Mouse (Mus musculus): ENCODE measurements around the gene Fcor.

Fcor gene

DNA sequence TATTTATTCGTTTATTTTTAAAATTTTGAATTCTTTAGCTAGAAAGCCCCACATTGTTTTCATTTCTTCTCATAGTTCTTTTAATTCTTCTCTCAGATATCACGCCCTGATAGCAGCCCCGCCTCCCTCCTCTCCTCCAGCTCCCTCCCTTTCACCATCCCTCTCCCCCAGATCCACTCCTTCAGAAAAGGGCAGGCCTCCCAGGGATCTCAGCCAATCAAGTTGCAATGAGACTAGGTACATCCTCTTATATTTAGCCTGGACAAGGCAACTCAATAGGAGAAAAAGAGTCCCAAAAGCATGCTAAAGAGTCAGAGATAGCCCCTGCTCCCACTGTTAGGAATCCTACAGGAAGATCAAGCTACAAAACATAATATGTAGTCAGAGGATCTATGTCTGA is 2.5 kb upstream of the Fcor start:
- no peak for DNase-seq (ENCODE audit: low spot score in 2 of 2)

- DNase-seq (ENCODE audit: low spot score in 2 of 2) = peak in 1 of 2 experiments; percentile 11
Observed at GRCm38 (mm10) chr8:3670388-3670787, 1.8 kb downstream of the Fcor start.

- DNase-seq (ENCODE audit: low spot score in 2 of 2) = no peak
Observed at GRCm38 (mm10) chr8:3665507-3665906, 6.7 kb downstream of the Fcor start, which contains the start of gene Mcemp1. Gene Mcemp1, plus strand, starts transcription at chr8:3665754.

- no peak for DNase-seq (ENCODE audit: low spot score in 2 of 2)
Observed at GRCm38 (mm10) chr8:3664405-3664804, 7.8 kb downstream of the Fcor start.

DNA sequence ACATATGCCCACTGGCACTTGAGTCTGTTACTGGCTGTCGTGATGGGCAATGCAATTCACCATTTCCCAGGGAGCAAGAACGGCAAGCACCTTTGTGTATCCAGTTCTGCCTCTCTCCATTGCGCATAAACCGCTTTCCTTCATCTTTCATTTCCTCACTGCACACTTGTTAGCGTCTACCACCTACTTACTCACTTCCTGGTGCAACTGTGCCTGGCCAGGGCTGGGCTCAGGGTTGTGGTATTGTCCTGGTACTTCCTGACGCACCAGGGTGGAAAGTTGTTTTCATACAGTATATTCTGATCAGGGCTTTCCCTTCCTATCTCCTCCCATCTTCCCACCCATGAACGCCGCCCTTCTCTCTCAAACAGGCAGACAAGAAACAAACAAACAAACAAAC is 11.3 kb downstream of the Fcor start:
- no peak for DNase-seq (ENCODE audit: low spot score in 2 of 2)

GRCm38 (mm10) chr8:3656725-3657381 is 15.3 kb downstream of the Fcor start:
- DNase-seq (ENCODE audit: low spot score in 2 of 2) = no peak

DNA sequence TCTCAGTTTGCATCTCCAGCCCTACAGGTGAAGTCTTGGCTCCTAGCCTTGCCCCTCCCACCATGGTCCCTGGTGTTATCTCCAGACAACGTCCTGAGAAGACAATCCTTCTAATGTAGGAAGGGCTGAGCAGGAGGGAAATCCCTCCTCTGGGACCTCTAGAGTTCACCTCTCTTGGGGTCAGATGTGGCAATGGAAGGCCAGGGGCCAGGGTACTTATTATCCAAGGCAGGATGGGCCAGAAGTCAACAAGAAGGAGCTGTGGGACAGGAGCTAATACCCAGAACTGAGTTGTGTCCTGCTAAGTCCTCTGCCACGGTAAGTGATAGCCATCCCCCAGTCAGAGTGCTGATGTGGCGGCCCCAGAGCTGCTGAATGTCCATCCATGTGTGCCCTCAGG is 16.6 kb downstream of the Fcor start, which contains the start of gene Retn:
TSS of gene Retn (plus strand) at position 245 of the 400 bp plus-strand sequence.
- no peak for DNase-seq (ENCODE audit: low spot score in 2 of 2)

DNA sequence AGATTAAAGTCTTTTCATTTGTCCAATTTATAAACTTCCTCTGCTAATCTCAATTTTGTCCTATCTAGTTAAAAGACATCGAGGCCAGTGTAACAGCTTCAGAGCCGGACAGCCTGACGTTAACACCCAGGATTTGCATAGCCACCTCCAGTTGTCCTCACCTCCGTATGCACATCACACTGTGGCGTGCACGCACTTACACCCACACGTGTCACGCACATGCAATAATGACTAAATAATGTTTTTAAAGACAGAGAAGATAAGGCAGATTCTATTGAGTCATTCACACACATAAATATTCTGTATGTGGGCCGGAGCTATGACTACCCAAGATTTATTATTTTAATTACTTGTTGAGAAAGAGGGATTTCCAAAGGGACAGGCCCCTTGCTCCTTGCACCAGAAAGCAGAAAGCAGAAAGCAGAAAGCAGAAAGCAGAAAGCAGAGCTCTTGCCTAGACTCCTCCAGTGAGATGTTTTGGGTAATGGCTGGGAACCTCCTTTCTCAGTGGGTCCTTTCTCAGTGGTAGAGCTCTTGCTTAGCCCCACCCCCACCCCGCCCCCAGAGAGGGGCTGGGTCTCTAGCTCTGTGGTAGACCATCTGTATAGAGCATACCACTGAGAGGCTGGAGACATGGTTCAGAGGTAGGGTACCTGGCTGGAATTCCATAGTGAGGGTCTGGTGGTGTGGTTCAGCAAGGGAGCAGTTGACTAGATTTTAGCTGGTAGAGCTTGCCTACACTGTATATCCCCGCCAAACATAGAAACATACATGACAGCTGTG is 17.2 kb downstream of the Fcor start:
- DNase-seq (ENCODE audit: low spot score in 2 of 2) = no peak

DNA sequence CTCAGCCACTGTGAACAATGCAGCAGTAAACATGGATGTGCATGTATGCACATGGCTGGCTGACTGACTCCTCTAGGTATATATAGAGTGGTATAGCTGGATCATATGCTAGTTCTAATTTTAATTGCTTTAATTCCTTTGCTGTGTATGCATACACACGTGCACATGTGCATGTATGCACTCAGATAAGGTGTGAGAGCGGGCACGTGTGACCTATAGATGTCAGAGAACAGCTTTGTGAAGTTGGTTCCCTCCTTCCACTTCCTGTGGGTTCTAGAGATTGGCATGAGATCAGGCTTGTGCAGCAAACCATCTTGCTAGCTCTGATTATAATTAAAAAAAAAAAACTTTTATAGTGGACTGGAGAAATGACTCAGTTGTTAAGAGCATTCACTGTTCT is 19.3 kb downstream of the Fcor start:
- no peak for DNase-seq (ENCODE audit: low spot score in 2 of 2)

GRCm38 (mm10) chr8:3648990-3649389 is 23.2 kb downstream of the Fcor start:
- no peak for DNase-seq (ENCODE audit: low spot score in 2 of 2)

DNA sequence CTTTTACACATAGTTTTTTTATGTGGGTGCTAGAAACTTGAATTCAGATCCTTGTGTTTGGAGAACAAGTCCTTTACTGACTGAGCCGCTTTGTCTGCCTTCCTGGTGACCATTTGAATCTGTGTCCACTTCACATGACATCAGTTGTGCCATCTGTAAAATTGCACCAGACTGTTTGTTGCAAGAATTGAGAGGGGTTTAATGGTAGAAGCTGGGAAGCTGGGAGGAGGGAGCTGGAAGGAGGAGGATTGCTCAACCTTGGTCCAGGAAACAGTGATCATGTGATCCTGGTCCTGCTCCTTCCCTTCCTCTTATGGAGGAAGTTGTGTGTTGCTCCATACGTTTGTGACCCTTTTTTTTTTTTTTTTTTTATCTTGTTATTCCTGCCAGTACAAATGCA is 23.9 kb downstream of the Fcor start:
- DNase-seq (ENCODE audit: low spot score in 2 of 2) = no peak

DNA sequence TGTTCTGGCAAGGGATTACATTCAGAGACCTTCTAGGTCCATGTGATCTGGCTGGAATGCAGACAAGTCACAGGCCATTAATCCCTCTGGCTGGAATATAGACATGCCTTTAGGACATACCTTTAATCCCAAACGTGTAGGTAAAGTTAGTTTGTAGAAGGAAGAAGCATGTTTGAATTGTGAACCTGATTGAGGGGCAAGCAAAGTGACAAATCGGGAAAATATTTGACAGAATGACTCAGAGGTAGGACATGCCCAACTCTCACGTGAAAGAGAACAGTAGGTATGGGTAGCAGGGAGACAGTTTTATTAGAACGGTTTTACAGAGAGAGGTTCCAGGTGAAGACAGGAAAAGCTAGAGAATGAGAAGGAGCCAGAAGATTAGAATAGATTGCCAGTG is 24.6 kb downstream of the Fcor start:
- DNase-seq (ENCODE audit: low spot score in 2 of 2) = no peak

GRCm38 (mm10) chr8:3646824-3647531 is 25.2 kb downstream of the Fcor start:
- no peak for DNase-seq (ENCODE audit: low spot score in 2 of 2)

GRCm38 (mm10) chr8:3645804-3646203 is 26.4 kb downstream of the Fcor start:
- DNase-seq (ENCODE audit: low spot score in 2 of 2) = peak; percentile 25 to 37

GRCm38 (mm10) chr8:3631478-3631875 is 40.7 kb downstream of the Fcor start:
- peak in 1 of 2 experiments; percentile 25 for DNase-seq (ENCODE audit: low spot score in 2 of 2)

- DNase-seq (ENCODE audit: low spot score in 2 of 2) = peak; percentile 74 to 77
Observed at GRCm38 (mm10) chr8:3630647-3631477, 41.3 kb downstream of the Fcor start, which contains the start of gene Stxbp2. Gene Stxbp2, plus strand, starts transcription at chr8:3630955.

GRCm38 (mm10) chr8:3628014-3628413 is 44.1 kb downstream of the Fcor start:
- DNase-seq (ENCODE audit: low spot score in 2 of 2) = no peak

GRCm38 (mm10) chr8:3626971-3627370 is 45.2 kb downstream of the Fcor start:
- DNase-seq (ENCODE audit: low spot score in 2 of 2) = no peak

- no peak for DNase-seq (ENCODE audit: low spot score in 2 of 2)
Observed at GRCm38 (mm10) chr8:3625445-3625844, 46.7 kb downstream of the Fcor start, which contains the start of gene Pcp2. Gene Pcp2, minus strand, starts transcription at chr8:3625545.

- no peak for DNase-seq (ENCODE audit: low spot score in 2 of 2)
Observed at GRCm38 (mm10) chr8:3622119-3622518, 50.0 kb downstream of the Fcor start.

GRCm38 (mm10) chr8:3621199-3621970 is 50.8 kb downstream of the Fcor start, which contains the start of the genes Xab2 and Pet100:
Gene Xab2, minus strand, starts transcription at chr8:3621316.
Gene Pet100, plus strand, starts transcription at chr8:3621548.
- DNase-seq (ENCODE audit: low spot score in 2 of 2) = peak; percentile 94 to 98

All from urinary bladder, adult 18-20 months (tissue).